Mouse (Mus musculus) megakaryocyte, embryonic 14.5 days (primary cell): Measurements from ENCODE around the gene Akap3.

Experiments
- FLI1 ChIP-seq: IDR thresholded peaks from 2 replicates; pipeline ENCODE4 v1.6.1; 2012; ENCODE audit warnings: low read length, inconsistent platforms, mixed read lengths
- GATA1 ChIP-seq: IDR thresholded peaks from 3 replicates; pipeline ENCODE4 v1.6.1; 2012; ENCODE audit warnings: mixed read lengths, low read length, inconsistent platforms, borderline replicate concordance

DNA sequence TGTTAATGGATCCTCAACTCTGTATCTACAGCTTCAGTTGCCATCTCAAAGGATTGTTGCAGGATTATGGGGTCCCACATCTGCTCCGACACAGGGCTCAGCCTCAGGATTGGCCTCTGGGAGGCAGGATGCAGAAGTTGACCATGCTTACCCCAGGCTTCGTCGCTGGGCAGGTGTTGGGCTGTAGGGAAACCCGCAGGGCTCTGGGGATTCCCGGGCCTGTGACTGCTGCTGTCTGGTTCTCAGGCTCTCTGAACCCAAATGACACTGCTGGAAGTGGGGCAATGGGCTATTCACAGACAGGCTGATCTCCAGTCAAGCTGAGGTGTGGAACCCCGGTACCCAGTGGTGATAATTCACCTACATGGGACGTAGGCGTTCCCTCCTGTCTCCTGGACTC lies 36.6 kb upstream of the Akap3 start:
- TF ChIP-seq GATA1 (no peak), FLI1 (no peak)
